Mouse (Mus musculus) midbrain, embryonic 14.5 days (tissue): ENCODE data around the gene Lpar3. TPM values are rescaled to one million over a fixed set of nuclear protein-coding genes. Genes with fewer than 3 reads are reported as not detected.

ENCODE experiments used
- ATAC-seq: fragments of 200-750 bp; cut with Nextera tagmentation; 2 replicates; pipeline ENCODE4 v1.8.0; 2017; ENCODE audit warnings: moderate number of reproducible peaks, moderate library complexity; ENCODE audit not compliant: low FRiP score, low TSS enrichment
- DNase-seq: peaks from one replicate; pipeline ENCODE4 v3.0.0-alpha.2; 2015
- H3K27ac ChIP-seq: fragments of 300-500 bp; sonication (generic); replicated peaks from 2 replicates; pipeline ENCODE4 v1.5.1; 2014; ENCODE audit warnings: mild to moderate bottlenecking, low read depth, low read length, moderate library complexity
- H3K27me3 ChIP-seq: fragments of 300-500 bp; sonication (generic); 2 replicates; pipeline ENCODE4 v1.6.1; 2014; ENCODE audit warnings: low read length, control low read depth, mixed read lengths; ENCODE audit not compliant: control insufficient read depth, insufficient read depth
- H3K36me3 ChIP-seq: fragments of 300-500 bp; sonication (generic); 2 replicates; pipeline ENCODE4 v1.6.1; 2014; ENCODE audit warnings: low read length, control low read depth; ENCODE audit not compliant: control insufficient read depth, insufficient read depth
- H3K4me1 ChIP-seq: fragments of 300-500 bp; sonication (generic); 2 replicates; pipeline ENCODE4 v1.6.1; 2014; ENCODE audit warnings: mild to moderate bottlenecking, antibody characterized with exemption, low read length, control low read depth; ENCODE audit not compliant: control insufficient read depth, insufficient read depth
- H3K4me2 ChIP-seq: fragments of 300-500 bp; sonication (generic); 2 replicates; pipeline ENCODE4 v1.6.1; 2014; ENCODE audit warnings: mild to moderate bottlenecking, low read length, moderate library complexity
- H3K4me3 ChIP-seq: fragments of 300-500 bp; sonication (generic); replicated peaks from 2 replicates; pipeline ENCODE4 v1.5.1; 2014; ENCODE audit warnings: low read depth, low read length
- H3K9ac ChIP-seq: fragments of 300-500 bp; sonication (generic); replicated peaks from 2 replicates; pipeline ENCODE4 v1.6.1; 2014; ENCODE audit warnings: mild to moderate bottlenecking, low read length, moderate library complexity
- H3K9me3 ChIP-seq: fragments of 300-500 bp; sonication (generic); 2 replicates; pipeline ENCODE4 v1.6.1; 2016; ENCODE audit warnings: low read length, control low read depth, mixed read lengths; ENCODE audit not compliant: control insufficient read depth
- WGBS: fragments of 180-500 bp; shearing (Covaris S2); extraction: QIAGEN DNeasy Blood & Tissue Kit; methylation state at CpG from one replicate; pipeline ENCODE4 v1.1.7; 2014; 5-methylcytosine and 5-hydroxymethylcytosine counted together
- polyA plus RNA-seq: library from polyadenylated mRNA; unstranded; fragments of >200 nt; fragmentation: Nextera tagmentation; extraction: Ambion mirVana; gene quantifications from 2 replicates; pipeline ENCODE4 v1.2.1, GENCODE M21; 2014

Gene Lpar3
- polyA plus RNA-seq, 1 experiment from 2014 or later, result 0.58 TPM

DNA sequence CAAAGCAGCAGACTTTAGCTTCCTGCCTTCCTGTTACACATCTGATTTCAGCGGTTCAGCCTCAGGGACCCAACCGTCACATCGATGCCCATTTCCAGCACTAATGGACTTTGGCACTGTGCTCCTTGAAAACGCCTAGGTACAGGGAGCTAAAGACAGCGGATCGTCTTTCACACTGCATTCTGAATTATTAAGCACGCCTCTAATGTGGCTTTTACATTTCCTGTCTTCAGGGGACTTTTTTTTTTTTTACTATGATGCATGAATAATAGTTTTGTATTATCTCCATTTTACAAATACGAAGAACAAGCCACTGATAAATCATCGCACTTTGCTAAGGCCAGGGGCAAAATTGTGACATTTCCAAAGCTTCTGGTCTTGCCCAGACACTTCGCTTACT, 34.7 kb upstream of the Lpar3 start:
- no peak overlapping the region for H3K4me2 ChIP-seq
- no peak for ATAC-seq
- no peaks in the 10 kb centered on the region for H3K36me3 ChIP-seq
- H3K4me3 ChIP-seq, result no peak overlapping the region
- peaks cover 7% of the 10 kb centered on the region; the same call in 1 of the 2 replicates for H3K4me1 ChIP-seq
- H3K27ac ChIP-seq, result no peak overlapping the region
- H3K9me3 ChIP-seq, result no peaks in the 10 kb centered on the region
- DNase-seq, result peak; percentile 30
- no peak overlapping the region for H3K9ac ChIP-seq
- H3K27me3 ChIP-seq, result no peaks in the 10 kb centered on the region
- 64% methylated on average over 10 of the region's 10 CpGs for WGBS

GRCm38 (mm10) chr3:146189933-146190332, 30.8 kb upstream of the Lpar3 start:
- H3K27ac ChIP-seq, result no peak overlapping the region
- no peaks in the 10 kb centered on the region for H3K27me3 ChIP-seq
- no peak for ATAC-seq
- H3K4me3 ChIP-seq, result no peak overlapping the region
- H3K36me3 ChIP-seq, result no peaks in the 10 kb centered on the region
- no peak overlapping the region for H3K4me2 ChIP-seq
- H3K9me3 ChIP-seq, result no peaks in the 10 kb centered on the region
- no peak overlapping the region for H3K9ac ChIP-seq
- DNase-seq, result no peak
- 66% methylated on average over 10 of the region's 10 CpGs for WGBS
- H3K4me1 ChIP-seq, result peaks cover 7% of the 10 kb centered on the region; the same call in 1 of the 2 replicates

DNA sequence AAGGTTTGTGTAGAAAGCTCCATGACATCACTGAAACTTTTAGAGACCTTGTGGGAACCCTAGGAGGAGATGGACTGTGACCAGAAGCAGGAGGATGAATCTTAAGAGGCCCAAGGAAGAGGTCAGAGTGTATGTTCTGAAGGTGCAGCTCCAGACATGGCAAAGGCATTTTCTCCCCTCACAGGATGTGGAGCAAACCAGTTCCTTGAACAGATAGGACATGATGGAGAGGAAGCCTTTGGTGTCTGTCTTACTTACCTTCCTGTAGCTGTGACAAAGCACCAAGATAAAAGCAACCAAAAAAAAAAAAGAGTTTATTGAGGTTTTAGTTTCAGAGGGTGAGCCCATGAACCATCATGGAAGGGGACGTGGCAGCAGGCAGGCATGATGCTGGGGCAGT, 28.3 kb upstream of the Lpar3 start:
- H3K4me2 ChIP-seq, result no peak overlapping the region
- 94% methylated on average over 1 of the region's 1 CpGs for WGBS
- DNase-seq, result no peak
- no peak overlapping the region for H3K27ac ChIP-seq
- H3K36me3 ChIP-seq, result no peaks in the 10 kb centered on the region
- no peaks in the 10 kb centered on the region for H3K9me3 ChIP-seq
- H3K4me3 ChIP-seq, result no peak overlapping the region
- H3K9ac ChIP-seq, result no peak overlapping the region
- no peaks in the 10 kb centered on the region for H3K4me1 ChIP-seq
- no peaks in the 10 kb centered on the region for H3K27me3 ChIP-seq
- no peak for ATAC-seq

- 92% methylated on average over 5 of the region's 5 CpGs for WGBS
- H3K4me1 ChIP-seq, result 0 out of 2 replicates have a peak, but pooled peaks cover 4% of the 10 kb centered on the region
- H3K36me3 ChIP-seq, result no peaks in the 10 kb centered on the region
- H3K4me3 ChIP-seq, result no peak overlapping the region
- ATAC-seq (no peak), DNase-seq (no peak)
- no peak overlapping the region for H3K4me2 ChIP-seq
- no peak overlapping the region for H3K9ac ChIP-seq
- no peak overlapping the region for H3K27ac ChIP-seq
- no peaks in the 10 kb centered on the region for H3K9me3 ChIP-seq
- no peaks in the 10 kb centered on the region for H3K27me3 ChIP-seq
These were observed 25.6 kb upstream of the Lpar3 start for GRCm38 (mm10) chr3:146195153-146195552.

DNA sequence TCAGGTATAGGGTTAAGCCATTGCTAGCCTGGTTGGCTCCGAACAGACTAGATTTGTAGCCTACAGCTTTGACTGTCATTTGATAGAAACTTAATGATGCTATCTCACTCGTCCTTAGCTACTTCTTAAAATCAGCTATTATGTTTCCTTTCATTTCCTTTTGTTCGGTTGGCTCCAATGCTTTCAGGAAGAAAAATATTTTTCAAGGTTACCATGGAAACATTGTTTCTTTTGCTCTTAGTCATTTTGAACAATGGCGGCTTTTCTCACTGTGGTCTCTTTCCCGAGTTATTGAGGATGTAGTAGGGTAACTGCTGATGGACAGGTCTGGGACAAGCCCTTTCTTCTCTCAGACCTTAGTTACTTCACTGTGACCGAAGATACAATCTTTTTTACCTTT, 24.5 kb upstream of the Lpar3 start:
- Histone ChIP-seq H3K9me3 (no peaks in the 10 kb centered on the region), H3K4me2 (no peak overlapping the region), H3K36me3 (no peaks in the 10 kb centered on the region), H3K27me3 (no peaks in the 10 kb centered on the region), H3K4me1 (0 out of 2 replicates have a peak, but pooled peaks cover 4% of the 10 kb centered on the region), H3K4me3 (no peak overlapping the region), H3K9ac (no peak overlapping the region), H3K27ac (no peak overlapping the region)
- DNase-seq (peak; percentile 54), ATAC-seq (no peak)
- WGBS, result 26% methylated on average over 6 of the region's 6 CpGs

GRCm38 (mm10) chr3:146196780-146197743, 23.7 kb upstream of the Lpar3 start:
- Histone ChIP-seq H3K27ac (no peak overlapping the region), H3K36me3 (no peaks in the 10 kb centered on the region), H3K4me1 (0 out of 2 replicates have a peak, but pooled peaks cover 4% of the 10 kb centered on the region), H3K4me3 (no peak overlapping the region), H3K9ac (no peak overlapping the region), H3K9me3 (no peaks in the 10 kb centered on the region), H3K27me3 (no peaks in the 10 kb centered on the region), H3K4me2 (no peak overlapping the region)
- 81% methylated on average over 17 of the region's 17 CpGs for WGBS
- ATAC-seq (no peak), DNase-seq (no peak)

- ATAC-seq (no peak), DNase-seq (no peak)
- Histone ChIP-seq H3K4me1 (0 out of 2 replicates have a peak, but pooled peaks cover 4% of the 10 kb centered on the region), H3K9ac (no peak overlapping the region), H3K4me3 (no peak overlapping the region), H3K27ac (no peak overlapping the region), H3K27me3 (no peaks in the 10 kb centered on the region), H3K9me3 (no peaks in the 10 kb centered on the region), H3K4me2 (no peak overlapping the region), H3K36me3 (no peaks in the 10 kb centered on the region)
- 92% methylated on average over 12 of the region's 12 CpGs for WGBS
These were observed 23.0 kb upstream of the Lpar3 start for GRCm38 (mm10) chr3:146197785-146198184.

DNA sequence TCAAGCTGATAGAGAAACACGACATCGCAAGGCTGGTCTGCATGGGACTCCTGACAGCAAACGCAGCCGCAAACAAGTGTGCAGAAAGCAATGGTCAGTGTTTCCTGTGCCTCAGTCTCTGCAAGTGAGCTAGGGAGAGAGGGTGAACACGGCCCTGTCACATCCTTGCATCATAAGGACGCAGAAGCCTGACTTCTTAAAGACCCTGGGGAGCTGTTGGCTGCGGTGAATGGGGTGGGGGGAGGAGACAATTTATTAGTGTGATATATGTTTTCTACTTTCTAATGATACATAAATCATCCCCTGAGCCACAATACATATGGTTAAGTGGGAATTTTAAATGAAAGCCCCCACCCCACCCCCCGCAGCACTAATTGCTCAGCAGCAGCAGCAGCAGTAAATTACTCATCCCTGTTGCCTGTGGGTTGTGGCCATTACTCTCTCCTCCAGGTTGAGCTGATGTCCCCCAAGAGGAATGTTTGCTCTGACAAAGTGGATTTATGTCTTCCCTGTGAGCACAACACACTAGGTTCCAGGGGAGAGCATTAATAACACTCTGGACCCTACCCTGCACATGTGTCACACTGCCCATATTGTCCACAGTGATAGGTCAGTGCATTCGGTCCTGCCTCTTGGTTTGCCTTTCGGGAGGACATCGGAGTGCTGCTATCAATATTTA, 21.8 kb upstream of the Lpar3 start:
- no peak overlapping the region for H3K4me3 ChIP-seq
- H3K27ac ChIP-seq, result no peak overlapping the region
- DNase-seq (no peak), ATAC-seq (no peak)
- no peaks in the 10 kb centered on the region for H3K9me3 ChIP-seq
- no peak overlapping the region for H3K4me2 ChIP-seq
- H3K36me3 ChIP-seq, result no peaks in the 10 kb centered on the region
- 70% methylated on average over 11 of the region's 11 CpGs for WGBS
- H3K4me1 ChIP-seq, result 0 out of 2 replicates have a peak, but pooled peaks cover 4% of the 10 kb centered on the region
- no peak overlapping the region for H3K9ac ChIP-seq
- no peaks in the 10 kb centered on the region for H3K27me3 ChIP-seq
